In the genomic region with DNA sequence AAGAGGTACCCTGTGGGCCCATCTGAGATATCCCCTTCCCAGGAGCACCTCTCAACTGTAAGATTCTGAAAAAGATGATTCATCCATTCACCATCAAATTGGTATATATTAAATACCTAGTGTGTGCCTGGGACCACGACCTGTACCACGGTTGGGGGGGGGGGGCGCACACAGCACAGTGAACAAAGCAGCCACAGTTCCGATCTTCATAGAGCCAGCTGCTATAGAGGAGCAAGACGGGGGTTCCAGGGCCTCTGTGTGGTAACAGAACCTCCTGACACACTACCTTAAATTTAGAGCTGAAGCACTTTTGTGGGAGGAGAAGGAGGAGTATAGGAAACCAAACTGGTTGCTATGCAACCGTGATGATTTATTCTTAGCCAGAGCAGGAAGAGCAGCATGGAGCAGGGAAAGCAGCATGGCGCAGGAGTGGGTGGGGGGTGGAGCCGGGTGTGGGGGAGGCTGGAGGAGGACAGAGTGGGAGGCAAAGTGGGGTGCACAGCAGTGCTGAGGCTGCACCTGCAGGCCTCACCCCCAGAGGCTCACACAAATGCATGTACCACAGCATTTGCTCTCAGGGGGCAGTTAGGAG, we compare ENCODE assay signal across 8 mouse cellular contexts.
A peak's percentile ranks its signal among the peaks of the same experiment; 100 is the strongest.
DNase-seq lines count a peak whose midpoint lies in the region; ATAC-seq lines count a peak whose summit lies in the region.

No protein-coding gene starts in this region.

- no peaks in the 10 kb centered on the region for H3K36me3 ChIP-seq in hindbrain, embryonic 12.5 days

- 0 out of 2 replicates have a peak overlapping the region, but pooled peaks have one; percentile 17 for H3K4me2 ChIP-seq in hindbrain, embryonic 12.5 days (replicated peaks)

- DNase-seq in adrenal gland, postnatal 14 days = peak; percentile 38
- DNase-seq in adrenal gland, adult (ENCODE audit: inconsistent age in 2 of 2, low spot score in 1 of 2) = no peak
- DNase-seq in embryo, embryonic 11 days = peak; percentile 70
- peak; percentile 73 to 76 for DNase-seq in left cerebral cortex, postnatal 10 days (ENCODE audit: extremely low spot score in 1 of 2, low spot score in 2 of 2)
- peak; percentile 56 for DNase-seq in right cerebral cortex, postnatal 14 days
- DNase-seq in Muller cell, postnatal 12 days (ENCODE audit: inconsistent ontology term) = no peak

- no peaks in the 10 kb centered on the region for H3K9me3 ChIP-seq in hindbrain, embryonic 12.5 days (replicated peaks)

- no peak overlapping the region for H3K4me3 ChIP-seq in hindbrain, embryonic 12.5 days

- peaks cover 78% of the 10 kb centered on the region for H3K4me1 ChIP-seq in hindbrain, embryonic 12.5 days

- 32% methylated on average over 8 of the region's 8 CpGs for WGBS in hindbrain, embryonic 12.5 days

- H3K27me3 ChIP-seq in hindbrain, embryonic 12.5 days = no peaks in the 10 kb centered on the region

- intact Hi-C loops in left cerebral cortex, postnatal 10 days (cut with DNase I) = no loop called here

- ATAC-seq in hindbrain, embryonic 12.5 days (ENCODE audit: low FRiP score) = peak; percentile 63; the same call in 1 of the 2 replicates
- no peak for ATAC-seq in activated CD4-positive, CD25-positive, alpha-beta regulatory T cell, adult 4 months

- 0 out of 2 replicates have a peak overlapping the region, but pooled peaks have one; percentile 24 for H3K9ac ChIP-seq in hindbrain, embryonic 12.5 days

- peak overlapping the region; percentile 35; the same call in 1 of the 2 replicates for H3K27ac ChIP-seq in hindbrain, embryonic 12.5 days

Comparison
In these comparisons a context has a peak if more than half of its experiments do, and no peak if none do; other contexts are left out.
1. DNase-seq: peak in adrenal gland, postnatal 14 days (single experiment), embryo, embryonic 11 days (single experiment), left cerebral cortex, postnatal 10 days (2 of 2) and right cerebral cortex, postnatal 14 days (single experiment); none in adrenal gland, adult (0 of 2) and Muller cell, postnatal 12 days (single experiment).